10 mouse cellular contexts compared by ENCODE assay signal in the genomic region with DNA sequence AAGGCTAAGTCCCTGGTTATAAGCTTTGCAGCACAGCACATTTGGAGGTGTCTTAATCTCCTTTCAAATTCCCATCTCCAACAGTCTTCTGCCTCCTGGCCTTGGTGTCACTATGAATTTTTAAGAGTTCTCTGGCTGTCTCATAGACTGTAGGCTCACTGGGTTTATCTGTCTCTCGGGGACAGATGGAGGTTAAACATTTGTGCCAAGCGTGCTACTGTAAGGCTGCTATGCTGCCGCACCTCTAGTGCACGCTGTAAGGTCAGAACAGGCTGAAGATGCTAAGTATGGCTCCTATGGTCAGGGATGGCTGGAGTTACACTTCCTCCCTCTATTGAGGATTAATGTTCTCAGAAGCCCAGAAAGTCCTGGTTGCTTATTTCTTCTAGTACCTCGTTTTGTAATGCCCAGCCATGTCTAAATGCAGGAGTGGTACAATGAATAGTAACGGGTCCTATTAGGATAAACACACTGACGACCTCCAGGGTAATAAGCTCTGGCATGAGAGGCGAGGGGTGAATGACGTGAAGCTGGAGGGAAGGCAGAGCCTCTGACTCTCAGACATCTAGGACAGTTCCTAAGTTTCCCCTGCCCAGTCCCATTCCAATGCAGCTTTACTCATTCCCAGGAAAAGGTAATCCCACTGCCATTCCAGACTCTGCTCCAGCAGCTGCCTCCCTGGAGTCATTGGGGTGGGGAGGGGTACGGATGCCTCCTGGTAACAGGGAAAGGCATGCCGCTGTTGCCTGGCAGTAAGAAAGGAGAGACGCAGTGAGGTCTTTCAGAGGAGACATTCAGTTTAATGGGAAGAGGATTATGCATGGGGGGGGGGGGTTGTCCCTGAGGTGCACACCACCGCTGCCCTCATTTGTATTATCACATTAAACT. TPM values are rescaled to one million over a fixed set of nuclear protein-coding genes. Genes with fewer than 3 reads are reported as not detected.
A peak's percentile ranks its signal among the peaks of the same experiment; 100 is the strongest.
DNase-seq lines count a peak whose midpoint lies in the region; ATAC-seq lines count a peak whose summit lies in the region.
"Had no signal": no experiment of that assay in that cellular context is flagged by ENCODE, and none has a peak within 500 bp of the region (broad histone marks: within the 10 kb centered on the region; RNA-seq: fewer than 3 reads in every experiment).

No protein-coding gene starts in this region.

- ATAC-seq in heart, embryonic 12.5 days (ENCODE audit: insufficient number of reproducible peaks, low FRiP score), result no peak
- ATAC-seq in hindbrain, embryonic 15.5 days (ENCODE audit: low FRiP score, low read depth), result peak; percentile 74
- peak; percentile 77 for ATAC-seq in neural tube, embryonic 14.5 days (ENCODE audit: low read depth)
- ATAC-seq in erythroid progenitor cell, adult 5-6 weeks (replicated peaks; ENCODE audit: low FRiP score, poor library complexity, severe bottlenecking), result no peak
- ATAC-seq: liver, postnatal 0 days had no signal

- WGBS in heart, embryonic 12.5 days, result 63% methylated on average over 13 of the region's 13 CpGs
- WGBS in embryonic facial prominence, embryonic 10.5 days, result 52% methylated on average over 13 of the region's 13 CpGs
- 28% methylated on average over 13 of the region's 13 CpGs for WGBS in hindbrain, embryonic 15.5 days
- 24% methylated on average over 13 of the region's 13 CpGs for WGBS in neural tube, embryonic 14.5 days

- H3K9me3 ChIP-seq in heart, embryonic 12.5 days (replicated peaks), result no peaks in the 10 kb centered on the region
- no peaks in the 10 kb centered on the region for H3K9me3 ChIP-seq in embryonic facial prominence, embryonic 10.5 days
- H3K9me3 ChIP-seq in hindbrain, embryonic 15.5 days, result no peaks in the 10 kb centered on the region
- H3K9me3 ChIP-seq in neural tube, embryonic 14.5 days (ENCODE audit: control insufficient read depth, low read length), result no peaks in the 10 kb centered on the region

- H3K36me3 ChIP-seq in heart, embryonic 12.5 days, result 0 out of 2 replicates have a peak, but pooled peaks cover 6% of the 10 kb centered on the region
- H3K36me3 ChIP-seq in embryonic facial prominence, embryonic 10.5 days (replicated peaks), result peaks cover 36% of the 10 kb centered on the region
- no peaks in the 10 kb centered on the region for H3K36me3 ChIP-seq in hindbrain, embryonic 15.5 days
- H3K36me3 ChIP-seq in neural tube, embryonic 14.5 days (ENCODE audit: control insufficient read depth, insufficient read depth, low read length), result no peaks in the 10 kb centered on the region

- DNase-seq in heart, adult 11 months, result no peak
- DNase-seq in embryonic facial prominence, embryonic 10.5 days (ENCODE audit: low spot score), result peak; percentile 23
- no peak for DNase-seq in lung, postnatal 36 days
- no peak for DNase-seq in urinary bladder, adult 18-20 months (ENCODE audit: low spot score in 2 of 2)
- DNase-seq: gastrocnemius, postnatal 36 days; liver, postnatal 0 days had no signal

- no peak overlapping the region for H3K4me2 ChIP-seq in heart, embryonic 12.5 days
- H3K4me2 ChIP-seq in hindbrain, embryonic 15.5 days, result peak overlapping the region; percentile 23
- peak overlapping the region; percentile 24; the same call in 1 of the 2 replicates for H3K4me2 ChIP-seq in neural tube, embryonic 14.5 days (ENCODE audit: low read depth, low read length)

- H3K9ac ChIP-seq in heart, embryonic 12.5 days, result no peak overlapping the region; the same call in 1 of the 2 replicates
- H3K9ac ChIP-seq in hindbrain, embryonic 15.5 days, result no peak overlapping the region
- H3K9ac ChIP-seq in neural tube, embryonic 14.5 days (replicated peaks; ENCODE audit: low read depth, low read length), result 0 out of 2 replicates have a peak overlapping the region, but pooled peaks have one; percentile 25
- H3K9ac ChIP-seq: liver, postnatal 0 days had no signal

- peak overlapping the region; percentile 32; the same call in 1 of the 2 replicates for H3K27ac ChIP-seq in heart, embryonic 12.5 days (ENCODE audit: poor library complexity, severe bottlenecking)
- H3K27ac ChIP-seq in embryonic facial prominence, embryonic 10.5 days (replicated peaks), result no peak overlapping the region
- H3K27ac ChIP-seq in hindbrain, embryonic 15.5 days (replicated peaks), result peak overlapping the region; percentile 68
- H3K27ac ChIP-seq in neural tube, embryonic 14.5 days (ENCODE audit: low read depth, low read length), result peak overlapping the region; percentile 67

- no peak overlapping the region for H3K4me3 ChIP-seq in heart, embryonic 12.5 days
- H3K4me3 ChIP-seq in embryonic facial prominence, embryonic 10.5 days, result no peak overlapping the region
- H3K4me3 ChIP-seq in hindbrain, embryonic 15.5 days, result no peak overlapping the region
- no peak overlapping the region for H3K4me3 ChIP-seq in neural tube, embryonic 14.5 days (ENCODE audit: low read depth, low read length)

- H3K27me3 ChIP-seq in heart, embryonic 12.5 days (replicated peaks), result no peaks in the 10 kb centered on the region
- no peaks in the 10 kb centered on the region for H3K27me3 ChIP-seq in embryonic facial prominence, embryonic 10.5 days (replicated peaks; ENCODE audit: low read depth, poor library complexity, severe bottlenecking)
- no peaks in the 10 kb centered on the region for H3K27me3 ChIP-seq in hindbrain, embryonic 15.5 days
- H3K27me3 ChIP-seq in neural tube, embryonic 14.5 days (ENCODE audit: control insufficient read depth, insufficient read depth, low read length), result no peaks in the 10 kb centered on the region

- peaks cover 51% of the 10 kb centered on the region for H3K4me1 ChIP-seq in heart, embryonic 12.5 days (replicated peaks)
- peaks cover 35% of the 10 kb centered on the region for H3K4me1 ChIP-seq in embryonic facial prominence, embryonic 10.5 days
- peaks cover 39% of the 10 kb centered on the region for H3K4me1 ChIP-seq in hindbrain, embryonic 15.5 days (replicated peaks)
- H3K4me1 ChIP-seq in neural tube, embryonic 14.5 days (ENCODE audit: control insufficient read depth, insufficient read depth, low read length), result peaks cover 22% of the 10 kb centered on the region

RNA-seq across cellular contexts. Expression of gene Bcar1, which starts 43.3 kb away (rescaled TPM):
- 46.4 and 47.2 TPM in 2 replicates for polyA plus RNA-seq in heart, embryonic 12.5 days (2016; fragmentation: Nextera tagmentation; extraction: Ambion mirVana)
- 61.1 and 62.4 TPM in 2 replicates for polyA plus RNA-seq in embryonic facial prominence, embryonic 10.5 days (2016; fragmentation: Nextera tagmentation; extraction: Ambion mirVana)
- polyA plus RNA-seq in hindbrain, embryonic 15.5 days (2015; fragmentation: Nextera tagmentation; extraction: Ambion mirVana), result 46.5 and 54.2 TPM in 2 replicates
- polyA plus RNA-seq in neural tube, embryonic 14.5 days (2014; fragmentation: Nextera tagmentation; extraction: Ambion mirVana), result 47.6 and 56.4 TPM in 2 replicates
- not detected in 2 replicates for total RNA-seq in erythroid progenitor cell, adult 5-6 weeks (2015; ENCODE audit: low replicate concordance)
- 0.64 TPM in 1 of 2 replicates, not detected in the other for total RNA-seq in erythroid progenitor cell, adult 5-6 weeks (2017; ENCODE audit: low replicate concordance)

Comparison
In these comparisons a context has a peak if more than half of its experiments do, and no peak if none do; other contexts are left out.
1. ATAC-seq: peak in hindbrain, embryonic 15.5 days (single experiment) and neural tube, embryonic 14.5 days (single experiment); none in heart, embryonic 12.5 days (single experiment) and erythroid progenitor cell, adult 5-6 weeks (single experiment).